Mouse (Mus musculus) forebrain, embryonic 16.5 days (tissue): ENCODE measurements at regions not wholly inside any gene's neighbourhood (a gene's known extent, or its start where the extent isn't known, plus 50 kb on each side); places are given as distances from the start of the nearest gene placed in this dataset.

ENCODE experiments used
- ATAC-seq: fragments of 200-750 bp; cut with Nextera tagmentation; 2 replicates; pipeline ENCODE4 v1.8.0; 2017; ENCODE audit warnings: mild to moderate bottlenecking, moderate library complexity
- H3K27ac ChIP-seq: fragments of 300-500 bp; sonication (generic); 2 replicates; pipeline ENCODE4 v1.5.1; 2014; ENCODE audit warnings: low read length, control low read depth
- H3K27me3 ChIP-seq: fragments of 300-500 bp; sonication (generic); replicated peaks from 2 replicates; pipeline ENCODE4 v1.6.1; 2014; ENCODE audit warnings: low read length; ENCODE audit not compliant: control insufficient read depth, insufficient read depth
- H3K36me3 ChIP-seq: fragments of 300-500 bp; sonication (generic); 2 replicates; pipeline ENCODE4 v1.6.1; 2014; ENCODE audit not compliant: control insufficient read depth, insufficient read depth
- H3K4me1 ChIP-seq: fragments of 300-500 bp; sonication (generic); replicated peaks from 2 replicates; pipeline ENCODE4 v1.6.1; 2014; ENCODE audit warnings: low read length; ENCODE audit not compliant: control insufficient read depth, insufficient read depth
- H3K4me2 ChIP-seq: fragments of 300-500 bp; sonication (generic); 2 replicates; pipeline ENCODE4 v1.6.1; 2014; ENCODE audit warnings: mild to moderate bottlenecking, low read length, control low read depth
- H3K4me3 ChIP-seq: fragments of 300-500 bp; sonication (generic); replicated peaks from 2 replicates; pipeline ENCODE4 v1.5.1; 2014; ENCODE audit warnings: mild to moderate bottlenecking, low read length, control low read depth
- H3K9ac ChIP-seq: fragments of 300-500 bp; sonication (generic); replicated peaks from 2 replicates; pipeline ENCODE4 v1.6.1; 2014; ENCODE audit warnings: low read depth, low read length, control low read depth
- H3K9me3 ChIP-seq: fragments of 300-500 bp; sonication (generic); 2 replicates; pipeline ENCODE4 v1.6.1; 2016; ENCODE audit warnings: low read length; ENCODE audit not compliant: control insufficient read depth
- WGBS: fragments of 180-500 bp; shearing (Covaris S2); extraction: QIAGEN DNeasy Blood & Tissue Kit; methylation state at CpG from one replicate; pipeline ENCODE4 v1.1.7; 2014; 5-methylcytosine and 5-hydroxymethylcytosine counted together

DNA sequence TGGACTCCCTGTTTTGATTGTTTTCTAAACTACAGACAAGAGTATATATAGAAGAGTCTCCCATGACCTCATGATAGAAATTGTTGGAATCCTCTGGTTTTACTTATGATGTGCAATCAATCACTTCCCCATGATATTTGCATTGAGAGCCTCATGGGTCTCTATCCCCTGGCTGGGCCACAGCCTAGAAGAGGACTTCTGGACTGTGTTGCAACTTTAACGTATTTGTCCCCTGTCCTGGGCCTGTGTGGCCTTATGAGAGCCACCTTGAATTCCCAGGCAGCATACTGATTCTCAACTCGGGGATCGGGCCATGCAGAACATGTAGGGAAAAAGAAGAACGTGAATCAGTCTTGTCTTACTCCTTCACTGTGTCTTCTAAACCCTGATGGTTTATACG is 676.3 kb upstream of the Cited2 start:
- Histone ChIP-seq H3K4me2 (no peak overlapping the region), H3K9me3 (no peaks in the 10 kb centered on the region)
- WGBS = 87% methylated on average over 5 of the region's 5 CpGs

GRCm38 (mm10) chr10:17072906-17073305 is 650.1 kb upstream of the Cited2 start:
- Histone ChIP-seq H3K36me3 (no peaks in the 10 kb centered on the region), H3K9me3 (no peaks in the 10 kb centered on the region), H3K4me1 (peaks cover 9% of the 10 kb centered on the region), H3K4me3 (no peak overlapping the region), H3K27me3 (no peaks in the 10 kb centered on the region), H3K9ac (no peak overlapping the region), H3K4me2 (no peak overlapping the region), H3K27ac (no peak overlapping the region)
- WGBS = 95% methylated on average over 1 of the region's 1 CpGs
- ATAC-seq = no peak

More for the DNA sequence above, 676.3 kb upstream of the Cited2 start:
- H3K4me1 ChIP-seq = no peaks in the 10 kb centered on the region
- no peak for ATAC-seq
- no peaks in the 10 kb centered on the region for H3K36me3 ChIP-seq
- no peak overlapping the region for H3K27ac ChIP-seq
- H3K4me3 ChIP-seq = no peak overlapping the region
- no peak overlapping the region for H3K9ac ChIP-seq
- no peaks in the 10 kb centered on the region for H3K27me3 ChIP-seq

GRCm38 (mm10) chr10:17074013-17074401 is 649.0 kb upstream of the Cited2 start:
- ATAC-seq = no peak; the same call in 1 of the 2 replicates
- Histone ChIP-seq H3K4me1 (peaks cover 9% of the 10 kb centered on the region), H3K4me3 (no peak overlapping the region), H3K4me2 (no peak overlapping the region), H3K9ac (no peak overlapping the region), H3K27me3 (no peaks in the 10 kb centered on the region), H3K36me3 (no peaks in the 10 kb centered on the region), H3K9me3 (no peaks in the 10 kb centered on the region), H3K27ac (no peak overlapping the region)
- WGBS = 7% methylated on average over 1 of the region's 1 CpGs

DNA sequence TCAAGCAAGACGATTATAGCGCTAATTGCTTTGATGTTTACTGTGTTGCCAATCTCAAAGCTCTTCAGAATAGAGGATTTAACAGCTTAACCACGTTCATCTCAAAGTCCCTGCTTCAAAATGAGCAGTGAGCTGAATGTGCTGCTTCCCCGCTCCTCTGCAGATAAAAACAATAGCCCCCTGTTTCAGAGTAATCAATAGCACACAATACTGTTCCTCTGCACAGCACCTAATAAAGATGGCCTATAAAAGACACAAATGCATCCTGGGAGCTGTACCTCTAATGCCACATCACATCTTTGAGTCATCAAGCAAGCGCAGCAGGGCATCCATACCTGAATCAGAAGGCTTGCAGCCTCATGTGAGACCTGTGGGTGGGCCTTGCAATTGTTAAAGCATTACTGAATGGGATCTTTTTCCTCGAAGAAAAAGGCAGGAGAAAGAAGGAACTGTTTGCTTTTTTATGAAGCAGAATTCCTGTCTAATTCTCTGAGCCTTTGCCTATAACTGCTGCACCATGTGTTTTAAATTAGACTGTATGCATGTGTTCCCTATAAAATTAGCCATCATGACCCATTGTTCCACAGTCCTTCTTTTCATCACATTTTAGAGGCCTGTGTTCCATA is 648.5 kb upstream of the Cited2 start:
- no peak overlapping the region for H3K4me2 ChIP-seq
- ATAC-seq = peak; percentile 28

DNA sequence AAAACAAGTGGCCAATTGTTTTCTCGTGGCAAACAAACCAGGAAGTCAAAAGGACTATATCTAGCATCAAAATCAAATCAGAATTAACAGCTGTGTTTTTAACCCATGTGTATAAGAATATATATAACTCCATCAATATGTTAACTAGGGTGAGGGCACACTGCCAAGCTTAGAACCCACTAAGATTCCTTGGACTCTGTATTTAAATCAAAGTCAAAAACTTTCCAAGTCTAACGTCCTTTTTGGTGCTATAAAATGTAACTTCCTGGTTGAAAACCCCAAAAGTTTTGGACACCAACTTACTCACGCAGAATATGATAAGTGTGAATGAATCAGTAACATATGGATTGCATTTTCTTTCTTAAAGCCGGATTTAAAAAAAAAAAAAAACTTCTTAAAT is 647.9 kb upstream of the Cited2 start:
- 35% methylated on average over 4 of the region's 4 CpGs for WGBS

More for the DNA sequence above, 648.5 kb upstream of the Cited2 start:
- Histone ChIP-seq H3K36me3 (no peaks in the 10 kb centered on the region), H3K9me3 (no peaks in the 10 kb centered on the region), H3K27ac (no peak overlapping the region), H3K27me3 (no peaks in the 10 kb centered on the region), H3K4me1 (peaks cover 9% of the 10 kb centered on the region), H3K9ac (no peak overlapping the region), H3K4me3 (no peak overlapping the region)
- 4% methylated on average over 6 of the region's 6 CpGs for WGBS

GRCm38 (mm10) chr10:17075576-17075975 is 647.4 kb upstream of the Cited2 start:
- WGBS = 19% methylated on average over 2 of the region's 2 CpGs
- no peak overlapping the region for H3K9ac ChIP-seq
- H3K4me2 ChIP-seq = no peak overlapping the region
- peaks cover 9% of the 10 kb centered on the region for H3K4me1 ChIP-seq
- no peak for ATAC-seq
- H3K27ac ChIP-seq = no peak overlapping the region
- no peaks in the 10 kb centered on the region for H3K36me3 ChIP-seq
- no peak overlapping the region for H3K4me3 ChIP-seq
- H3K27me3 ChIP-seq = no peaks in the 10 kb centered on the region
- H3K9me3 ChIP-seq = no peaks in the 10 kb centered on the region

More for the DNA sequence above, 647.9 kb upstream of the Cited2 start:
- H3K4me1 ChIP-seq = peaks cover 9% of the 10 kb centered on the region
- no peaks in the 10 kb centered on the region for H3K36me3 ChIP-seq
- H3K4me2 ChIP-seq = no peak overlapping the region
- H3K27me3 ChIP-seq = no peaks in the 10 kb centered on the region
- H3K9me3 ChIP-seq = no peaks in the 10 kb centered on the region
- no peak overlapping the region for H3K4me3 ChIP-seq
- ATAC-seq = no peak
- no peak overlapping the region for H3K27ac ChIP-seq
- H3K9ac ChIP-seq = no peak overlapping the region

DNA sequence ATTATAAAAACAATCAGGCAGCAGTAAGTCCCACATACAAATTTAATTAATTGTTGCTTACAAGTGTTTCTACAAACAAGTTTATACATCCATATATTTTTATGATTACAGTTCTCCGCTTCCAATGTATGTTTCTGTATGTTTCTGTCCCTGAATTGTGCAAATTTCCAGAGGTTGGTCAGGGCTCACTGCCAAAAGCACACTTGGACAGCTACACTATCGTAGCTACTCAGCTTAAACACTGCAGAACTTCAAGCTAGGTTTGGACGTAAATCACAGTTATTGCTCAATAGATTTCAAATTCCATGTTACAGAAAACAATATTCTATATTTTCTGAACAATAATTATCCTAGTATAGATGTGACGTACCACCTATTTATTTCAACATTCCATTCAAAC is 646.8 kb upstream of the Cited2 start:
- H3K27me3 ChIP-seq = no peaks in the 10 kb centered on the region
- no peak overlapping the region for H3K4me3 ChIP-seq
- WGBS = 72% methylated on average over 4 of the region's 4 CpGs
- peaks cover 9% of the 10 kb centered on the region for H3K4me1 ChIP-seq
- ATAC-seq = no peak
- H3K4me2 ChIP-seq = no peak overlapping the region
- H3K36me3 ChIP-seq = no peaks in the 10 kb centered on the region
- H3K9me3 ChIP-seq = no peaks in the 10 kb centered on the region
- no peak overlapping the region for H3K27ac ChIP-seq
- H3K9ac ChIP-seq = no peak overlapping the region

- Histone ChIP-seq H3K27ac (no peak overlapping the region), H3K4me3 (no peak overlapping the region), H3K9me3 (no peaks in the 10 kb centered on the region), H3K36me3 (no peaks in the 10 kb centered on the region), H3K27me3 (no peaks in the 10 kb centered on the region), H3K9ac (no peak overlapping the region), H3K4me1 (peaks cover 9% of the 10 kb centered on the region), H3K4me2 (no peak overlapping the region)
- 71% methylated on average over 2 of the region's 2 CpGs for WGBS
- no peak for ATAC-seq
These were observed 645.4 kb upstream of the Cited2 start for GRCm38 (mm10) chr10:17077580-17077979.

DNA sequence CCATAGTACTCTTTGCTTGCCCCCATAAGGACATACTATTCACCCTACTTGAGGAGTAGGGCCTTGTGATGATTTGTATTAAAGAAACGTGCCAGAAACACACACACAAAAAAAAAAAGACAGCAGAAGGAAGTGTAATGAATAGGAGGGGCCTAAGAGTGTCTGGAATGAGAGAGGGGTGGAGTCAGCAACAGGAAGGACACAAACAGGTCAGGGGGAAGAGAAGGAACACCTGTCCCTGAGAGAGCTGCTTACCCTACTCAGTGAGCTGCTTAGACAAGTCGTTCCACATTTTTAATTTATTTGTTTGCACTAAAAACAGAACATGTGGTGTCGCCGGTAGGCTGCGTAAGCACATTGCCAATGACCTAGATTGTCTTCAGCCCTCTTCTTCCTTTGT is 642.2 kb upstream of the Cited2 start:
- Histone ChIP-seq H3K9ac (no peak overlapping the region), H3K4me1 (no peaks in the 10 kb centered on the region), H3K9me3 (no peaks in the 10 kb centered on the region), H3K4me2 (no peak overlapping the region), H3K36me3 (no peaks in the 10 kb centered on the region), H3K4me3 (no peak overlapping the region), H3K27ac (no peak overlapping the region), H3K27me3 (no peaks in the 10 kb centered on the region)
- WGBS = 81% methylated on average over 5 of the region's 5 CpGs
- no peak for ATAC-seq

- WGBS = 87% methylated on average over 4 of the region's 4 CpGs
These were observed 640.1 kb upstream of the Cited2 start for GRCm38 (mm10) chr10:17082926-17083325.

More at GRCm38 (mm10) chr10:17082926-17083325, 640.1 kb upstream of the Cited2 start:
- H3K36me3 ChIP-seq = no peaks in the 10 kb centered on the region
- H3K4me2 ChIP-seq = no peak overlapping the region
- H3K4me3 ChIP-seq = no peak overlapping the region
- no peak for ATAC-seq
- no peak overlapping the region for H3K27ac ChIP-seq
- H3K9me3 ChIP-seq = no peaks in the 10 kb centered on the region
- no peaks in the 10 kb centered on the region for H3K27me3 ChIP-seq
- no peak overlapping the region for H3K9ac ChIP-seq
- H3K4me1 ChIP-seq = no peaks in the 10 kb centered on the region
